Mouse (Mus musculus): ENCODE measurements around the gene Abcg1. TPM values are rescaled to one million over a fixed set of nuclear protein-coding genes. Genes with fewer than 3 reads are reported as not detected.

The Abcg1 gene
- polyA plus RNA-seq, 1 experiment from 2014 or later = 18.5 TPM

- no peaks in the 10 kb centered on the region for H3K27me3 ChIP-seq (replicated peaks)
- H3K9me3 ChIP-seq (replicated peaks) = no peaks in the 10 kb centered on the region
- whole genome bisulfite sequencing = 91% methylated on average over 3 of the region's 3 CpGs
- peaks cover 34% of the 10 kb centered on the region for H3K4me1 ChIP-seq
- H3K4me2 ChIP-seq = no peak overlapping the region
- ATAC-seq (ENCODE audit: low FRiP score) = no peak
- H3K9ac ChIP-seq (replicated peaks) = no peak overlapping the region
- no peak overlapping the region for H3K27ac ChIP-seq (replicated peaks)
- H3K4me3 ChIP-seq (replicated peaks) = no peak overlapping the region
- no peaks in the 10 kb centered on the region for H3K36me3 ChIP-seq
These were observed 28.0 kb downstream of the Abcg1 start for GRCm38 (mm10) chr17:31085519-31085918.

- H3K9me3 ChIP-seq (replicated peaks) = no peaks in the 10 kb centered on the region
- whole genome bisulfite sequencing = 89% methylated on average over 7 of the region's 7 CpGs
- no peak overlapping the region for H3K9ac ChIP-seq (replicated peaks)
- no peaks in the 10 kb centered on the region for H3K27me3 ChIP-seq (replicated peaks)
- ATAC-seq (ENCODE audit: low FRiP score) = no peak
- no peaks in the 10 kb centered on the region for H3K36me3 ChIP-seq
- H3K4me2 ChIP-seq = no peak overlapping the region
- H3K4me3 ChIP-seq (replicated peaks) = no peak overlapping the region
- no peak overlapping the region for H3K27ac ChIP-seq (replicated peaks)
- peaks cover 39% of the 10 kb centered on the region for H3K4me1 ChIP-seq
These were observed 28.7 kb downstream of the Abcg1 start for GRCm38 (mm10) chr17:31086196-31086595.

GRCm38 (mm10) chr17:31088711-31089110 is 31.2 kb downstream of the Abcg1 start:
- H3K9ac ChIP-seq (replicated peaks) = no peak overlapping the region
- H3K4me3 ChIP-seq (replicated peaks) = no peak overlapping the region
- H3K36me3 ChIP-seq = 0 out of 2 replicates have a peak, but pooled peaks cover 9% of the 10 kb centered on the region
- H3K27ac ChIP-seq (replicated peaks) = 0 out of 2 replicates have a peak overlapping the region, but pooled peaks have one; percentile 56
- no peak for ATAC-seq (ENCODE audit: low FRiP score)
- H3K4me2 ChIP-seq = no peak overlapping the region
- WGBS = 61% methylated on average over 5 of the region's 5 CpGs
- H3K9me3 ChIP-seq (replicated peaks) = no peaks in the 10 kb centered on the region
- no peaks in the 10 kb centered on the region for H3K27me3 ChIP-seq (replicated peaks)
- peaks cover 39% of the 10 kb centered on the region for H3K4me1 ChIP-seq

- peak overlapping the region; percentile 56 for H3K27ac ChIP-seq (replicated peaks)
- WGBS = 73% methylated on average over 8 of the region's 8 CpGs
- no peak overlapping the region for H3K4me2 ChIP-seq
- H3K9ac ChIP-seq (replicated peaks) = no peak overlapping the region
- no peaks in the 10 kb centered on the region for H3K9me3 ChIP-seq (replicated peaks)
- ATAC-seq (ENCODE audit: low FRiP score) = no peak
- no peaks in the 10 kb centered on the region for H3K27me3 ChIP-seq (replicated peaks)
- H3K4me1 ChIP-seq = peaks cover 45% of the 10 kb centered on the region
- no peak overlapping the region for H3K4me3 ChIP-seq (replicated peaks)
- peaks cover 11% of the 10 kb centered on the region; the same call in 1 of the 2 replicates for H3K36me3 ChIP-seq
These were observed 32.4 kb downstream of the Abcg1 start for GRCm38 (mm10) chr17:31089848-31090247.

GRCm38 (mm10) chr17:31091023-31091735 is 33.7 kb downstream of the Abcg1 start:
- no peak overlapping the region for H3K4me2 ChIP-seq
- no peaks in the 10 kb centered on the region for H3K27me3 ChIP-seq (replicated peaks)
- H3K4me3 ChIP-seq (replicated peaks) = no peak overlapping the region
- H3K36me3 ChIP-seq = peaks cover 20% of the 10 kb centered on the region
- peak overlapping the region; percentile 56 for H3K27ac ChIP-seq (replicated peaks)
- peaks cover 45% of the 10 kb centered on the region for H3K4me1 ChIP-seq
- no peaks in the 10 kb centered on the region for H3K9me3 ChIP-seq (replicated peaks)
- 48% methylated on average over 13 of the region's 13 CpGs for WGBS
- H3K9ac ChIP-seq (replicated peaks) = no peak overlapping the region
- ATAC-seq (ENCODE audit: low FRiP score) = peak; percentile 22; the same call in 1 of the 2 replicates

- Histone ChIP-seq H3K27ac (replicated peaks) (no peak overlapping the region), H3K4me1 (peaks cover 24% of the 10 kb centered on the region), H3K4me2 (no peak overlapping the region), H3K9ac (replicated peaks) (no peak overlapping the region), H3K27me3 (replicated peaks) (no peaks in the 10 kb centered on the region), H3K9me3 (replicated peaks) (no peaks in the 10 kb centered on the region), H3K36me3 (peaks cover 40% of the 10 kb centered on the region), H3K4me3 (replicated peaks) (no peak overlapping the region)
- 54% methylated on average over 5 of the region's 5 CpGs for WGBS
- no peak for ATAC-seq (ENCODE audit: low FRiP score)
These were observed 37.3 kb downstream of the Abcg1 start for GRCm38 (mm10) chr17:31094781-31095180.

- WGBS = 84% methylated on average over 7 of the region's 7 CpGs
These were observed 38.1 kb downstream of the Abcg1 start for GRCm38 (mm10) chr17:31095570-31095969.

GRCm38 (mm10) chr17:31096893-31097292 is 39.4 kb downstream of the Abcg1 start:
- no peak for ATAC-seq (ENCODE audit: low FRiP score)
- no peak overlapping the region for H3K27ac ChIP-seq (replicated peaks)
- no peak overlapping the region for H3K4me2 ChIP-seq
- peaks cover 41% of the 10 kb centered on the region for H3K36me3 ChIP-seq
- no peak overlapping the region for H3K9ac ChIP-seq (replicated peaks)
- H3K27me3 ChIP-seq (replicated peaks) = no peaks in the 10 kb centered on the region
- H3K4me1 ChIP-seq = peaks cover 6% of the 10 kb centered on the region; the same call in 1 of the 2 replicates
- WGBS = 98% methylated on average over 2 of the region's 2 CpGs
- H3K4me3 ChIP-seq (replicated peaks) = no peak overlapping the region
- no peaks in the 10 kb centered on the region for H3K9me3 ChIP-seq (replicated peaks)

More at GRCm38 (mm10) chr17:31095570-31095969, 38.1 kb downstream of the Abcg1 start:
- Histone ChIP-seq H3K36me3 (peaks cover 40% of the 10 kb centered on the region), H3K4me2 (no peak overlapping the region), H3K27me3 (replicated peaks) (no peaks in the 10 kb centered on the region), H3K4me3 (replicated peaks) (no peak overlapping the region), H3K27ac (replicated peaks) (no peak overlapping the region), H3K4me1 (peaks cover 16% of the 10 kb centered on the region), H3K9ac (replicated peaks) (no peak overlapping the region), H3K9me3 (replicated peaks) (no peaks in the 10 kb centered on the region)
- ATAC-seq (ENCODE audit: low FRiP score) = no peak

- H3K27me3 ChIP-seq (replicated peaks) = no peaks in the 10 kb centered on the region
- peaks cover 6% of the 10 kb centered on the region; the same call in 1 of the 2 replicates for H3K4me1 ChIP-seq
- ATAC-seq (ENCODE audit: low FRiP score) = no peak
- H3K4me3 ChIP-seq (replicated peaks) = no peak overlapping the region
- 89% methylated on average over 5 of the region's 5 CpGs for WGBS
- no peaks in the 10 kb centered on the region for H3K9me3 ChIP-seq (replicated peaks)
- peaks cover 45% of the 10 kb centered on the region for H3K36me3 ChIP-seq
- H3K4me2 ChIP-seq = no peak overlapping the region
- no peak overlapping the region for H3K27ac ChIP-seq (replicated peaks)
- no peak overlapping the region for H3K9ac ChIP-seq (replicated peaks)
These were observed 41.3 kb downstream of the Abcg1 start for GRCm38 (mm10) chr17:31098788-31099187.

GRCm38 (mm10) chr17:31103007-31103570 is 45.6 kb downstream of the Abcg1 start:
- Histone ChIP-seq H3K4me3 (replicated peaks) (no peak overlapping the region), H3K27ac (replicated peaks) (no peak overlapping the region), H3K4me2 (no peak overlapping the region), H3K9ac (replicated peaks) (no peak overlapping the region), H3K27me3 (replicated peaks) (no peaks in the 10 kb centered on the region), H3K9me3 (replicated peaks) (no peaks in the 10 kb centered on the region), H3K36me3 (peaks cover 50% of the 10 kb centered on the region), H3K4me1 (no peaks in the 10 kb centered on the region)
- 90% methylated on average over 8 of the region's 8 CpGs for WGBS
- no peak for ATAC-seq (ENCODE audit: low FRiP score)

- no peak overlapping the region for H3K4me2 ChIP-seq
- 84% methylated on average over 8 of the region's 8 CpGs for WGBS
- no peaks in the 10 kb centered on the region for H3K4me1 ChIP-seq
- peaks cover 51% of the 10 kb centered on the region for H3K36me3 ChIP-seq
- no peak overlapping the region for H3K9ac ChIP-seq (replicated peaks)
- H3K9me3 ChIP-seq (replicated peaks) = no peaks in the 10 kb centered on the region
- ATAC-seq (ENCODE audit: low FRiP score) = no peak
- H3K4me3 ChIP-seq (replicated peaks) = no peak overlapping the region
- no peak overlapping the region for H3K27ac ChIP-seq (replicated peaks)
- no peaks in the 10 kb centered on the region for H3K27me3 ChIP-seq (replicated peaks)
These were observed 46.3 kb downstream of the Abcg1 start for GRCm38 (mm10) chr17:31103823-31104222.

- Histone ChIP-seq H3K9me3 (replicated peaks) (no peaks in the 10 kb centered on the region), H3K4me2 (no peak overlapping the region), H3K4me1 (no peaks in the 10 kb centered on the region), H3K27ac (replicated peaks) (no peak overlapping the region), H3K36me3 (peaks cover 73% of the 10 kb centered on the region), H3K9ac (replicated peaks) (no peak overlapping the region), H3K27me3 (replicated peaks) (no peaks in the 10 kb centered on the region), H3K4me3 (replicated peaks) (no peak overlapping the region)
- ATAC-seq (ENCODE audit: low FRiP score) = no peak
- 94% methylated on average over 15 of the region's 15 CpGs for WGBS
These were observed 50.9 kb downstream of the Abcg1 start for GRCm38 (mm10) chr17:31108388-31108787.

Measured in neural tube, embryonic 15.5 days (tissue).